Mouse (Mus musculus) spleen, adult 2 months (tissue): ENCODE measurements at regions not wholly inside any gene's neighbourhood (a gene's known extent, or its start where the extent isn't known, plus 50 kb on each side); places are given as distances from the start of the nearest gene placed in this dataset.

Source experiments
- DNase-seq, 2 experiments: peaks; one replicate each; pipeline versions ENCODE4 v3.0.0 to v3.0.0-alpha.2; 2012 to 2021; ENCODE audit warnings: low spot score in 2 of 2, low read depth in 1 of 2
- H3K27ac ChIP-seq: fragments of 200-500 bp; 2 replicates; pipeline ENCODE4 v1.5.1; 2012; ENCODE audit warnings: low read length, inconsistent platforms; ENCODE audit not compliant: insufficient read depth
- H3K27me3 ChIP-seq: fragments of 200-500 bp; 2 replicates; pipeline ENCODE4 v1.6.1; 2012; ENCODE audit warnings: mild to moderate bottlenecking, moderate library complexity, low read length, inconsistent platforms; ENCODE audit not compliant: control insufficient read depth, insufficient read depth
- H3K36me3 ChIP-seq: fragments of 200-500 bp; 2 replicates; pipeline ENCODE4 v1.6.1; 2012; ENCODE audit warnings: mild to moderate bottlenecking, low read length, inconsistent platforms; ENCODE audit not compliant: control insufficient read depth, insufficient read depth
- H3K4me1 ChIP-seq: fragments of 200-500 bp; 2 replicates; pipeline ENCODE4 v1.6.1; 2011; ENCODE audit warnings: inconsistent platforms; ENCODE audit not compliant: control insufficient read depth, insufficient read depth, insufficient read length
- H3K4me3 ChIP-seq: fragments of 200-500 bp; 2 replicates; pipeline ENCODE4 v1.5.1; 2011; ENCODE audit warnings: mild to moderate bottlenecking, inconsistent platforms; ENCODE audit not compliant: insufficient read depth, insufficient read length; ENCODE audit errors: extremely low read depth
- CTCF ChIP-seq: fragments of 200-500 bp; IDR thresholded peaks from 2 replicates; pipeline ENCODE4 v1.5.1; 2011; ENCODE audit warnings: mild to moderate bottlenecking, inconsistent platforms; ENCODE audit not compliant: insufficient read depth, insufficient read length, insufficient replicate concordance; ENCODE audit errors: extremely low read depth
- POLR2A ChIP-seq: fragments of 200-500 bp; IDR thresholded peaks from 2 replicates; pipeline ENCODE4 v1.6.1; 2011; ENCODE audit warnings: low read depth, low read length, inconsistent platforms
- WGBS: fragments of 180-500 bp; shearing (Covaris S2); methylation state at CpG from one replicate; pipeline ENCODE4 v1.1.7; 2018; 5-methylcytosine and 5-hydroxymethylcytosine counted together

GRCm38 (mm10) chr10:126708730-126709129 lies 192.4 kb downstream of the Atp23 start:
- Histone ChIP-seq H3K27ac (no peak overlapping the region), H3K36me3 (no peaks in the 10 kb centered on the region)
- 82% methylated on average over 4 of the region's 4 CpGs for WGBS

GRCm38 (mm10) chr10:126708215-126708614 lies 192.9 kb downstream of the Atp23 start:
- H3K4me3 ChIP-seq: no peak overlapping the region
- H3K27ac ChIP-seq: no peak overlapping the region
- no peak for DNase-seq
- no peaks in the 10 kb centered on the region for H3K4me1 ChIP-seq
- H3K36me3 ChIP-seq: no peaks in the 10 kb centered on the region
- TF ChIP-seq POLR2A (no peak), CTCF (no peak)
- H3K27me3 ChIP-seq: no peaks in the 10 kb centered on the region
- 74% methylated on average over 4 of the region's 4 CpGs for WGBS

More at GRCm38 (mm10) chr10:126708730-126709129, 192.4 kb downstream of the Atp23 start:
- DNase-seq: no peak
- Histone ChIP-seq H3K4me1 (no peaks in the 10 kb centered on the region), H3K27me3 (no peaks in the 10 kb centered on the region), H3K4me3 (no peak overlapping the region)
- TF ChIP-seq POLR2A (no peak), CTCF (no peak)

- Histone ChIP-seq H3K4me1 (no peaks in the 10 kb centered on the region), H3K27me3 (no peaks in the 10 kb centered on the region), H3K36me3 (no peaks in the 10 kb centered on the region), H3K4me3 (no peak overlapping the region), H3K27ac (no peak overlapping the region)
- 84% methylated on average over 10 of the region's 10 CpGs for WGBS
- TF ChIP-seq CTCF: no peak
- TF ChIP-seq POLR2A: no peak
- no peak for DNase-seq
These were observed 204.1 kb downstream of the Atp23 start for GRCm38 (mm10) chr10:126697086-126697485.

GRCm38 (mm10) chr10:126690914-126691673 lies 210.1 kb downstream of the Atp23 start:
- no peak overlapping the region for H3K27ac ChIP-seq
- TF ChIP-seq CTCF: no peak
- no peak for TF ChIP-seq POLR2A
- H3K27me3 ChIP-seq: no peaks in the 10 kb centered on the region
- no peaks in the 10 kb centered on the region for H3K36me3 ChIP-seq
- DNase-seq: no peak
- H3K4me3 ChIP-seq: no peak overlapping the region
- H3K4me1 ChIP-seq: no peaks in the 10 kb centered on the region
- WGBS: 74% methylated on average over 25 of the region's 25 CpGs

- WGBS: 18% methylated on average over 12 of the region's 12 CpGs
- Histone ChIP-seq H3K36me3 (no peaks in the 10 kb centered on the region), H3K27me3 (no peaks in the 10 kb centered on the region), H3K4me3 (no peak overlapping the region), H3K4me1 (no peaks in the 10 kb centered on the region), H3K27ac (no peak overlapping the region)
- TF ChIP-seq POLR2A (no peak), CTCF (no peak)
- no peak for DNase-seq
These were observed 220.6 kb downstream of the Atp23 start for GRCm38 (mm10) chr10:126680275-126681184.

- no peaks in the 10 kb centered on the region for H3K27me3 ChIP-seq
- no peak overlapping the region for H3K4me3 ChIP-seq
- no peaks in the 10 kb centered on the region for H3K4me1 ChIP-seq
- H3K36me3 ChIP-seq: no peaks in the 10 kb centered on the region
- no peak for DNase-seq
- 34% methylated on average over 25 of the region's 25 CpGs for WGBS
- TF ChIP-seq POLR2A (no peak), CTCF (no peak)
- H3K27ac ChIP-seq: no peak overlapping the region
These were observed 221.7 kb downstream of the Atp23 start for GRCm38 (mm10) chr10:126679224-126680120.
